Mouse (Mus musculus) kidney, postnatal 4 days (tissue): ENCODE measurements around the gene Tmem150c.

ENCODE experiments used
- DNase-seq, 2 experiments: peaks; one replicate each; pipeline ENCODE4 v3.0.0; 2021; ENCODE audit warnings: mixed read lengths in 2 of 2

The Tmem150c gene

DNA sequence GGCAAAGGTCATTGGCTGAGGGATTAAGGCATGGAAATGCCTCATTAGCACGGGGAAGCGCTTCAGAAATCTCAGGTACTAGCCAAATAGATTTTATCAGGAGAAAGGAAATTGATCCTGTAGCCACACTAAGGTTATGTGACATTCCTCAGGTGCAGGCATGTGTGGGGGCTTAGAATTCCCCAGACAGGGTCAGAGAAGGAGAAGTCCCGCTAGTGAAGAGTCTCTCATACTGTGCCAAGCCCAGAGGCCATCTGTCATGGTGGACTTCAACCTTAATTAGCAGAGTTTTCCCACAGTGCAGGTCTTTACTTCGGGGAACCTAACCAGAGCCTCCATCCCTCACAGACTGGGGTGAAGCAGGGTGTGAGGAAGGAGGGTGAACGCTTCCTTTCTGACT is 62.7 kb downstream of the Tmem150c start:
- peak in 1 of 2 experiments; percentile 37 for DNase-seq

DNA sequence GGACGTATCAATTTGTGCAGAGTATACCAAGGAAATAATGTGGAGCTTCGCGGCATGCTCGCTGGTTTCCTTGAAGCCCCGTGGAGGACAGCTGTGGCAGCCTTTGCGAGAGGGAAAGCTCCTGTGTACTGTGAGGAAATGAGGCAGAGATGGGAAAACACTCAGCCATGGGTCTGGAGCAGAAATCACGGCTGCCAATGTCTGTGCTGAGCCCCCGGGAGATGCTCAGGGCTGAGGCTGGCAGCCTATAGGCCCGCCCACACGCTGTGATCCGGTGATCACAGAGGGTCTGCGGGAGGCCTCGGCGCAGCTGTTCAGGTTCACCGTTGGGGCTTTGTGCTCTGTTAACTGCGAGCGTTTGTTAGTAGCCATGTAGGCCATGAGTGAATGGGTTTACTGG is 68.0 kb downstream of the Tmem150c start:
- DNase-seq, result peak; percentile 44 to 55

DNA sequence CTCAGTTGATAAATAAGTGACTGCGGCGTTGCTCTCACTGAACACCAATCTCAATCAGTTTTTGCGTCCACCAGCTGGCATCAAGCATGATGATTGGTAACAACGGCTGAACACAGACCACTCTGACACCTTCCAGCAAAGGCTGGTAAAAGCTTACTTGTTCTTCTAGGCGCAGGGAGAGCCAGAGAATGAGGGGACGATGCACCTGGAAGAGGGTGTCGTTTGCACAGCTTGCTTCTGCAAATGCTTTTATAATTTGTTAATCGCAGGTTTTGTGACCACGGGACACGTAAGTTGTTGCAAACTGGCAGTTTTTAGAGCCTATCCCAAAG is 68.4 kb downstream of the Tmem150c start:
- no peak for DNase-seq

DNA sequence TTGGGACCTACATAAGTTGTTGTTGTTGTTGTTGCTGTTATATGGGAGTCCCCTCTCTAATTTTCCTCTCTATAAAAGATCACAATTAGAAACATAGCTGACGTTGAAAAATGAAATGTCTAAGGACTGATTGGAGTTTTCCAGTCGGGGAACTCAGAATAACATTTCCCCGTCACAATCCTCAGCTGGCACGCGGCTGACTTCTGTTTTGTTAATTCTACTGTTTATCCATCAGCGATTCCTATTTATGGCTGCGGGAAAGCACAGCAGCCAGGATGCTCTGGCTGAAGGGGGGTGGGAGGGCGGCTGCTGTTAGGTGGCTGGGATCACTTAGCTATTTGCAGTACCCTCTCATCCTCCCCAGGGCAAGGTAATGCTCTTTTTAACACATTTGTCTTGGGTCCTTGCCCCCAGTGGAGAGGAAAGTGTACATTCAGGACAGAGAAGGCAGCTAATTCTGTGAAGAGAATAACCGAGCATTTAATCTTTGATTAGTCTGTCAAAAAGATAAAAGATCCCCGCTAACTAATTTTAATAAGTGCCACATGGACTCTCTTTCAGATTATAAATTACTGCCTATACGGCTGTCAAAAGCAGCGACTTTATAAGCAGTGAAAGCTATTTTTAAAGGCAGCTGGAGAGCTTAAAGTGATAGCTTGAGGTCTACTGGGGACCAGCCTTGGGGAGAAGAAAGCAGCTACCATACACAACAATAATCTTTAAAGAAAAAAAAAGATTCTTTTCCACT is 68.9 kb downstream of the Tmem150c start:
- DNase-seq, result no peak

DNA sequence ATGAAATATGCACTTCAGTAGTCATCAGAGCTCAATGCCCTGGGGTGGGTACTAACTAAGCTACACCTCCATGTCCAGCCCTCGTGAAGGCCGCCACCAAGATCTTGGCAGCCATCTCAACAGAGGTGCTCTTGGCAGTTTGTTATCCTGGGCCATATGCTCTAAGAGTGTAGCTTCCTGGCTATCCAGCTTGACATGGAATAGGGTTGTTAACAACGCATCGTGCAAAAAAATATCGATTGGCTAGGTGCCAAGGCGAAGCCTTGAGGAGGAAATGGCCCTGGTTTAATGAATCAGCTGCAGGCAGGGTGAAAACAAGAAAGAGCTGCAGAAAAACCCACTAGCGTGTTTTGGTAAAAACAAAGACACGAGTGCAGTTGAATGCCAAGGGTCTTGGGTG is 74.5 kb downstream of the Tmem150c start:
- peak; percentile 57 to 63 for DNase-seq

DNA sequence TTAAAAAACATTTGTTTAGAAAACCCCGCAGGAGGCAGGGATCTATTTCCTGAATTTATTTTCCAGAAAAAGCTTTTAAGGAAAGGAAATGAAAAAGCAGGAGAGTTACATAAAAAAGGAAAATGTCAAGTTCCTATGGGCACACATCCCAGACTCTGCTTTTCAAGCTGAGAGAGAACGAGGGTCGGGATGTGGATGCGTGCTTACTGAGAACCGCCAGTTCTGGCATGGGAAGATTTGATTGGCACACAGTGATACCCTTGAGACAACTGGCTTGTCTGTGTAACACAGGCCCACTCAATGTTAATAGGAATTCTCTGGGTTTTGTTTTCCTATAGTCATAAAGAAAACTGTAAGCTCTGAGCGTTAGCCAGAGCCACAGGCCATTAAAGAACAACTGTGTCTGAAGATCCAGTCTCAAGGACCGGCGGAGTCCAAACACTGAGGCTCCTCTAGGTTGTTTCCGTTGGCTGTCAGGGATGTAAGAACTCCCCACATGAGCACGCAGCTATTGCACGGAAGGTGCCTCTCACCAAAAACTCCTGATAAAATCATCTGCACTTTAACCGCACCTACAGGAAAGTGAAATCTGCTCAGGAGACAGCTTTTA is 75.5 kb downstream of the Tmem150c start:
- DNase-seq, result no peak

DNA sequence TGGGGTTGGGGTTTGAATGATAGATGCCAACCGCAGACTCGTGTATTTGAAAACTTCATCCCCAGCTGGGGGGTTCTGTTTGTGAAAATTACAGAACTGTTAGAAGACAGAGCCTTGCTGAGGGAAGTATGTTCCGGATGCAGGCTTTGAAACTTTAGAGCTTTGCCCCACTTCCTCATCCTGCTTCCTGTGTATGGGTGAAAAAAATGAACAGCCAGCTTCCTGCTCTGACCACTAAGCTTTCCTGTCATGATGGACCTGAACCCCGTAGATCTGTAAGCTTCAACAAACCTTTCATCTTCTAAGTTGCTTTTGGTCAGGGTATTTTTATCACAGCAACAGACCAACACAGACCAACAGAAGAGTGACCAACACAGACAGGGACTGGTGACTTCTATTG is 77.6 kb downstream of the Tmem150c start:
- DNase-seq, result no peak

DNA sequence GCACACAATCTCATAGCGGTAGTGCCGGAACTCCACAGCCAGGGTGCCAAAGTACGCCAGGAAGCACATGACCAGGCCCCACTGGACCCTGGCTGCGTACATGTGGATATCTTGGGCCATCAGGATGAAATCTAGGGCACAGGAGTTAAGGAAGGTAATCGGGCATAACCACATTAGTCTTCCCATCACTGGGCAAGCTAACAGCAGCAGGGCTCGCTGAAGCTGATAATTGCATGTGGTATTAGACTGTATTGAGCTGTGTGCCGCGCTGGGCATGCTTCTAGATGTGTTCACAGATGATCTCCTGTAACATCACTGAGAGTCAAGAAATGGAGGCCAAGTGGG is 79.7 kb downstream of the Tmem150c start:
- peak in 1 of 2 experiments; percentile 32 for DNase-seq

DNA sequence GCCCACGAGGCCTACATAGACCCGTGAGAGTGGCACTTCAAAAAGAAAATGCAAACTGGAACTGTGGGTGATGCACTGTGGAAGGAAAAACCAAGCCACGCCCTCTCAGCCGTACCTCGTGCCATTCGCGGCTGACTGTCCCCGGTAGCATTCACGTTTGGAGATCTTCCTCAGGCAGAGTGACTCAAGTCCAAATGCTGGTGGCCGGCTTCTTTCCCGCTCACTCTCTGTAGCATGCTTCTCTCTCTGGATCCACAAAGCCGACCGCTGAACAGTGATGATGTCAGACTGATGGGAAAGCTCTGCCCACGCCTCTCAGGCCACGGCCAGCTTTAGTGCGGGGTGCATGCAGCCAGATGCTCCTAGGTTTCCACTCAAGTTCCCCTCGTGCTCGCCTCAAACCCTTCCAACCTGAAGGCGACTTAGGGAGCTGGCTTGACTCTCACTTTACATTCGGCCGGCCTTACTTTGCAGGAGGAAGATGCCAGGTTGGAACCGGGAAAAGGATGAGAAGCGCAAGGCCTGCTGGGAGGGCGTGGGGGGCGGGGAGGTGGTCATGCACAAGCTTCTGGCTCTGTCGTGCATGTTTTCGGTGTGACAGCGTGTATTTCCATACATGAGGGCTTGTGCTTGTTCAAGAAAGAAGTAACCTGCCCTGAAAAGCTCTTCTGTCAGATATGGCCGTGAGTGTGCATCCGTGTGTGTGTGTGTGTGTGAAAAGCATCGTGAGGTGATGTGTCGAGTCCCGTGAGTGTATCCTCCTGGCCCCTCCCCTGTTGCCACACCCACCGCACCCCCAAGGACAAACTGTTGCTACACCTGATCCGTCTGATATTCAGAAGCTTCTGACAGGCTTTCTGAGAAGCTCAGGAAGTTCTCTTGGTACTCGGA is 80.3 kb downstream of the Tmem150c start:
- peak; percentile 39 to 50 for DNase-seq

DNA sequence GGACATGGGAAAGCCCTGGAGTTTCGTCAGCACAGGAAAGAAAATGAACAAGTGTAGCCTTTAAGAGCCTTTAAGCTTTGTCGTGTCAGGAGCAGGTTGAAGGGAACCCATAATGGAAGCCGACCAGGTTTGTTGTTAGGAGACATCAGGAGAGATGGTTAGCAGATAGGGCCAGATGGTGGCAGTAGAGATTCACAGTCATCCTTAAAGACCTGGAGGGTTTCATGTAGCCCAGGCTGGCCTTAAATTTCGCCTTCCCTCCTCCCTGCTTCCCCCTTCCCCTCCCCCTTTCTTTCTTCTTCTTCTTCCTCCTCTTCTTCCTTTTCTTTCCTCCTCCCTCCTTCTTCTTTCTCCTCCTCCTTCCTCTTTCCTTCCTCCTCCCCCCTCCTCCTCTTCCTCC is 85.0 kb downstream of the Tmem150c start:
- peak in 1 of 2 experiments; percentile 26 for DNase-seq

DNA sequence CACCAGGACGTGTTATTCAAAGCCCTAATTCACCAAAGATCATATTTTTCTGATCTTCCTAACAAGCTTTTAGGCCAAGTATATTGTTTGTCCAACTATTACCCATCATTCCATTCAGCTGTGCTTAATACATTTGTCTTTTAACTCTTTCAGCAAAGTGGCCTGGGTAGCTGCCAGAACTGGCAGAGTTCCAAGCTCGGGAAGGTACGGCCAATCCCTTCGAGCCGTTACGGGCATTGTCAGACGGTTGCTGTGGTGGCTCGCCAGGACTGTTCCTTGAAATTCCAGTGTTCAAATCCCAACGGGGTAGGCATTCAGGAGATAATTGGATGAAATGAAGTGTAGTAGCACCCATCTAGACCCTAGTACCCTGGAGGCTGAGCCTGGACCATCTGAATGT is 87.1 kb downstream of the Tmem150c start:
- DNase-seq, result no peak

DNA sequence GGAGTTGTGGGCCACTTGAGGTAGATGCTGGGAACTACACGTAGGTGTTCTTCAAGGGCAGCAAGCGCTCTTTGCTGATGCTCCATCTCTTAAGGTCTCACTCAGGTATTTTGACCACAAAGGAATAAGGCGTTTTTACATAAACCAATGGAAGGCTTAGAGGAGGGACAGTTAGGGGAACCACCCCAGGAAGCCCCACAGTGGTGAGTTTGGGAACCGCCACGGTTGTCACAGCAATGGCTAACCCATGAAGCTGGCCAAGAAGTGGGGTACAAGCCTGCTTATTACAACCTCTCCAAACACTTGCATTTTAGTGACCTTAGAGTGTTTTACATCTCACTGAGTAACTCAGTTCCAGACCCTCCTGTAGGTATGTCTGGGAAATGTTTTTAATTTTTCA is 88.1 kb downstream of the Tmem150c start:
- peak in 1 of 2 experiments; percentile 40 for DNase-seq

DNA sequence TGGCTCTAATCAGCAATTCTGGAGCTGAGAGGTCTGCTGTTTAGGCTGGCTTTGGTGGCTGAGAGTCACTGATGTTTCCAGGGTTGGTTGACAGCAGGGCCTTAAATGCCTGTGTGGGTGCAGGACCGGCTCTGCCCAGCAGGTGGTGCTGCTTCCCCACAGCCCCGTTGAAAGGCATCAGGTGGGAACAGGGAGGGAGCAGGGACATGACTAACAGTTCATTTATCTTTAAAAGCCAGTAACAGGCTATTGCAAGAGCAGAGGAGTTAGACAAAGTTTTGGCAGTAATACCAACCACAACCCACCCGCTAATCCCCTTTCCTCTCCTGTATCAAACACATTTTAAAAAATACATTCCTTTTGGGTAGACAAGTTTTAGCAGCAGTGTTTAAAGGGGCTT is 89.4 kb downstream of the Tmem150c start:
- peak; percentile 90 to 92 for DNase-seq

DNA sequence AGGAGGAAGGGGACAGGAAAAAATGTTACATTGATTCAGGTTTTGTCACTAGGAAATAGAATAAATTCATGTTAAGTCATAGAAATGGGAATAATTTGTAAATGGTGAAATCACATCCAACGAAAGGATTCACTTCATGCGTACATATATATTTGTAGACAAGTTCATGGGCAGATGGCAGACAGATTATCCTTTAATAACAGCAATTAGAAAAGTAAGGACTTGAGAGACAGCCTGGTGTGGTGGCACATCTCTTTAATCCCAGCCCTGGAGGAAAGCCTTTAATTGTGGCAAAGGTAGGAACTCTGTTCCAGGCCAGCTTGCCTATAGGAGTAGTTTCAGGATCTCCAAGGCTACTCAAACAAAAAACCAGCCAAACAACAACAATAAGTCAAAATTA is 90.1 kb downstream of the Tmem150c start:
- no peak for DNase-seq

DNA sequence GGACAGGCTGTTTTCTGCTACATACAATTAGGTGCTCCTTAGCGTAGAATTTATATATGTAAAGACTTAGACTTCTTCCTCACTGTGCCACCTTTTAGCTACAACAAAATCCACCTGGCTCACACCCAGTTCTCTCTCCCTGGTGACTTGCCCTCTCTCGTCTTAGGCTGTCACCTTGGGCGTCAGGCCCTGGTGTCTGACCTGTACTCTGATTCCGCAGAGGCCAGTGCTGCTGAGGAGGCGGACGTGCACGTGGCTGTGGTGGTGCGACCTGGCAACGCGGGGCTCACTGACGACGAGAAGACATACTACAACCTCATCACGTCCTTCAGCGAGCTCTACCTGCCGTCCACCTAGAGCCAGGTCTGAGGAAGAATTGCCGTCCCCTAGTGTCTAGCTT is 92.0 kb downstream of the Tmem150c start:
- no peak for DNase-seq

DNA sequence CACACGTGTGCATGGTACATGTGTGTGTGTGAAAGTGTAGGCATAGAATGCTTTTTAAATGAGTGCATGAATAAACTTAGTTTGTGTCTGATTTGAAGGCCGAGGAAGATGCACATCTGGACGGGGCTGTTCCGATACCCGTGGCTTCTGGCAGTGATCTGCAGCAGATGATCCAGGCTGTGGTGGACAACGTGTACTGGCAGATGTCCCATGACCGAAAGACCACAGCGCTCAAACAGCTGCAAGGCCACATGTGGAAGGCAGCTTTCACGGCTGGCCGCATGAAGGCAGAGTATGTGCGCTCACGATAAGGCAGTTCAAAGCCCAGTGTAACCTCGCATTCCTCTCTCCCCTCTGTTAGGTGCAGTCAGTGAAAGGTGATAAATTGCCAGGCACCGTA is 98.7 kb downstream of the Tmem150c start:
- DNase-seq, result no peak

DNA sequence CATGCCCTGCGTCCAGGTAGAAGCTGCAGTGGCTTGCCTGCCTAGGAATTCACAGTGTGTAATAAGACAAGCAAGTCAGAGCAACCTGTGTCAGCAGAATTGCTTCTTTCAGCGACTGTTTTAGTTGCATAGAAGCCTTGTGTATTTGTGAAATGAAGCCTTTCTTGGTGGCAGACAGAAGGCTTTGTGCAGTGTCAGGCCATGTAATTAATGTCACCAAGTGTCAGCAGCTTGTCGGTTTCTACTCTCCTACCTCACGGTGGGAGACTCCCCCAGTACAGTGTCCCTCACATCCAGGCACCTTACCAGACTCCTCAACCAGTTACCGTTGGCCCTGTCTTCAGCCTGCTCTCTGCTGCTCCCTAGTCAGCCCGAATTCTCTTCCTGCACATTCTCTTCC is 100.3 kb downstream of the Tmem150c start:
- no peak for DNase-seq

DNA sequence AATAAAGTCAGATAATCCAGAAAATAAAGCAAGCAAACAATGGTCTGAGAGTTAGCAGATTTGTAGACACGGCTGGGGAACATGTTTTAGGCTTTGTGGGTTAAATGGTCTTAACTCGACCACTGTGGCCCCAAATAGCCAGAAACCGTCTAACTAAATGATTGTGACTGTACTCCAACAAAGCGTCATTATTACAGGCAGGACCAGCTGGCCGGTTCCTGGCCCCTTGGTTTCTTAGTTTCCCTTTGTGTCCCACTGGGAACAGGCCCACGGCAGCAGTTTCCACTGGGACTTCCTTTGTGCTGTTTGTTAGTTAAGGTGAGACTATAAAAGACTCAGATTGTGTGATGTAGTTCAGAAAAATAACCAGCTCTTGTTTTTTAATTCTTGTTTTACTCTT is 100.9 kb downstream of the Tmem150c start:
- DNase-seq, result no peak

DNA sequence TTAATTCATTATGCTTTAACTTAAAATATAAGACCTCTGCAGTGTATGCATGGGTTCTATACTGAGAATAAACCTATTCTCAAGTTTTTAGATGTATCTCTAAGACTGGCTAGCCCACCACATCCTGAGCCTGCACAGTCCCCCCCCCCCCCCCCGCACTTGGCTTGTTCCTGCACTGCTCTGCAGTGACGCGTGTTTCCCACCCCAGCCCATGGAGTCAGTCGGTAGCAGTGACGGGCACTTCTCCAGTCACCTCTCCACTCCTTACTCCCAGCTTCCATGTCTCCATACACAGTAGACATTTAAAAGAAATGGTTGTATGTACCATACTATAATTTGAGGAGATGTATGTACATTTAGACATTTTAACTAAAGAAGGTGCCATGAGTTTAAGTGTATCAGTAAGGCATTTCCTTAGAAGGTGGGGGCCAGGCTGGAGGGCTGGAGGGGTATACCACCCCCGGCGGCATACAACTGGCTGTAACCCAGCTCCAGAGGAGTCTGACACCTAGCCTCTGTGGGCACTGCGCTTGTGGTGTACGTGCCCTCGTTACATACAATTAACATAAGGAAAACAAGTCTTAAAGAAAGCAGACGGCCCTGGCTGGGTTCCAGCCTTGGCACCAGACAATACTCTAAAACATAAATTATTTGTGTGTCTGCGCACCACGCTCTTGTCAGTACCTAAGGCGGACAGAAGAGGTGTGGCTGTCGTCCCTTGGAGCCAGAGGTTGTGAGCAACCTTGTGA is 102.0 kb downstream of the Tmem150c start:
- DNase-seq, result no peak

DNA sequence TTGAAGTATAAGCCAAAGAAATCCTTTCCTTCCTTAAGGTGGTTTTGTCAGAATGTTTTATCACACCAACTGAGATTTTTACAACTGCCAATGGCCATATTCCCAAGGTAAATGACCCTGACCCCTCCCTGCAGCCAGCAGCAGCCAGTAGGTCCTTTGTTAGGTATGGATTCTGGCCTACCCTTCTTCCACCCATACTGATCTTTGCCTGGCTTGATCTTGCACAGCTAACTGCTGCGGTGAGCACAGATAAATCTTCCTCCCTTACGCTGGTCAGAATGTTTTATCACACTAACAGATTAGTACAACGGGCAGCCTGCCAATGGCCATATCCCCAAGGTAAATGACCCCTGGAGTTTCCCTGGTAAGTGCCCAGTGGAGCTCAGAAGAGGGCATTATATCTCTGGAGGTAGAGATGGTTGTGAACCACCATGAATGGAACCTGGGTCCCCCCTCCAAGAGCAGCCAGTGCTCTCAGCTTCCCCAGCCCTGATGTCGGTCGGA is 103.7 kb downstream of the Tmem150c start:
- DNase-seq, result peak in 1 of 2 experiments; percentile 25

DNA sequence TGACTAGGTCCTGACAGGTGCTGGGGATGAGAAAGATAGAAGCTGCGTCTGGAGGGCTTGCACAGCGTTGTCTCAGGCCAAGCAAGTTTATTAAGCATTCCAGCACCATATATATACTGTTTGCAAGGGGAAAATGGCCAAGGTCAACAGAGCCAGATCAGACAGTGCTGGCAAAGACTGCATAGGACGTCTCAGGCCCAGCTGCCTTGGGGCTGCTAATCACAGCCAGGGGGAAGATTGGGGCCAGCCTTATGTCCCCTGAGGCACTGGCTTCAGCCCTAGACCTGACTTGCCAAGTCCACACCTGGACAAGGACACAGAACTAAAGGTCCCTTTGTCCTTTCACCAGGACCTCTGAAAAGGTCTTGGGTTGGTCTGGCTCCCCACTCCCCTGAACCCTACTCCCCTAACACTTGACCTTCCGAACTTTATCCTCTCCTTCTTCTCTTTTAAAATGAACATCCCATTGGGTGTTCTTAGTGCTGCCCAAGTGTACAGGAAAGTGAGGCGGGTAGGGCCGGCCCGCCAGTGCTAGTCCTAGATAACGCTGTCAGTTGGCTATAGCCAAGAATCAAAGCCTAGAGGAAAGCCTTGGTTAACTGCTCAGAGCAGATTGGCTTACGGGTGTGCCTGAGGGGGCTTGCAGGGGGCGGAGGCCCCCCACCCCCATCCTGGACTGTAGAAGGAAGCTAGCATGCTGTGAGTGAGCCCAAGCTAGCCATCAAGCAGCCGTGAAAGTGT is 104.6 kb downstream of the Tmem150c start:
- no peak for DNase-seq

DNA sequence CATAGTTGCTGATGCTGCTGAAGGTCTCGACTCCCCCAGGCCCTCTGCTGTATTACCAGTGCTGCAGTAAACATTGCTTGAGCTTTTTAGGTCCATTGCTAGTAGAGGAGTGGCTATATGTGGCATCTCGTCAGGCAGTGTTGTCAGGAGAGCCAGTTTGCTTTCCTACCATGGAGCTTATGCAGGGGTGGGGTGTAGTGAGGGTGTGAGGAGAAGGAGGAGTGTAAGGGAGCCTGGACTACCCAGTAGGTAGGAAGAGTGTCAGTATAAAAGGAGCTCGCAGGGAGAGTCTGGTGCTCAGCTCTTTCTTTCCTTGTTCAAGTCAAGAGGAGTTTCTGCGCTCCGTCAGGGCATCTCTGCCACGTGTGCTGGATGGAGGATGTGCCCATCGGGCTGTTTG is 106.9 kb downstream of the Tmem150c start:
- no peak for DNase-seq
